Mouse (Mus musculus): ENCODE measurements around the gene Kif1a. TPM values are rescaled to one million over a fixed set of nuclear protein-coding genes. Genes with fewer than 3 reads are reported as not detected.

The Kif1a gene
- polyA plus RNA-seq, 1 experiment from 2014 or later: 6.3 TPM

- Histone ChIP-seq H3K4me3 (ENCODE audit: low read depth, low read length) (no peak overlapping the region), H3K9ac (ENCODE audit: low read depth, low read length) (no peak overlapping the region), H3K9me3 (replicated peaks; ENCODE audit: control insufficient read depth, low read length) (no peaks in the 10 kb centered on the region), H3K27ac (ENCODE audit: low read depth, low read length) (no peak overlapping the region), H3K4me2 (no peak overlapping the region), H3K27me3 (ENCODE audit: control insufficient read depth, insufficient read depth, low read length) (no peaks in the 10 kb centered on the region), H3K36me3 (ENCODE audit: control insufficient read depth, insufficient read depth, low read length) (no peaks in the 10 kb centered on the region), H3K4me1 (ENCODE audit: control insufficient read depth, insufficient read depth, low read length) (no peaks in the 10 kb centered on the region)
- ATAC-seq (replicated peaks; ENCODE audit: insufficient number of reproducible peaks, low FRiP score, low TSS enrichment): no peak
- WGBS (ENCODE audit: insufficient replicate concordance): 79% methylated on average over 8 of the region's 8 CpGs
These were observed 19.6 kb downstream of the Kif1a start for GRCm38 (mm10) chr1:93082121-93082520.

- Histone ChIP-seq H3K27ac (ENCODE audit: low read depth, low read length) (no peak overlapping the region), H3K4me1 (ENCODE audit: control insufficient read depth, insufficient read depth, low read length) (no peaks in the 10 kb centered on the region), H3K9me3 (replicated peaks; ENCODE audit: control insufficient read depth, low read length) (no peaks in the 10 kb centered on the region), H3K4me2 (no peak overlapping the region), H3K9ac (ENCODE audit: low read depth, low read length) (no peak overlapping the region), H3K27me3 (ENCODE audit: control insufficient read depth, insufficient read depth, low read length) (no peaks in the 10 kb centered on the region), H3K4me3 (ENCODE audit: low read depth, low read length) (no peak overlapping the region), H3K36me3 (ENCODE audit: control insufficient read depth, insufficient read depth, low read length) (no peaks in the 10 kb centered on the region)
- ATAC-seq (replicated peaks; ENCODE audit: insufficient number of reproducible peaks, low FRiP score, low TSS enrichment): no peak
- 70% methylated on average over 3 of the region's 3 CpGs for WGBS (ENCODE audit: insufficient replicate concordance)
These were observed 20.7 kb downstream of the Kif1a start for GRCm38 (mm10) chr1:93080930-93081589.

GRCm38 (mm10) chr1:93079602-93080001 lies 22.1 kb downstream of the Kif1a start:
- Histone ChIP-seq H3K9ac (ENCODE audit: low read depth, low read length) (no peak overlapping the region), H3K9me3 (replicated peaks; ENCODE audit: control insufficient read depth, low read length) (no peaks in the 10 kb centered on the region), H3K4me1 (ENCODE audit: control insufficient read depth, insufficient read depth, low read length) (no peaks in the 10 kb centered on the region), H3K4me3 (ENCODE audit: low read depth, low read length) (no peak overlapping the region), H3K27me3 (ENCODE audit: control insufficient read depth, insufficient read depth, low read length) (no peaks in the 10 kb centered on the region), H3K27ac (ENCODE audit: low read depth, low read length) (no peak overlapping the region), H3K36me3 (ENCODE audit: control insufficient read depth, insufficient read depth, low read length) (no peaks in the 10 kb centered on the region), H3K4me2 (no peak overlapping the region)
- 78% methylated on average over 3 of the region's 3 CpGs for WGBS (ENCODE audit: insufficient replicate concordance)
- ATAC-seq (replicated peaks; ENCODE audit: insufficient number of reproducible peaks, low FRiP score, low TSS enrichment): no peak

GRCm38 (mm10) chr1:93072279-93072865 lies 29.4 kb downstream of the Kif1a start:
- Histone ChIP-seq H3K4me1 (ENCODE audit: control insufficient read depth, insufficient read depth, low read length) (peaks cover 2% of the 10 kb centered on the region; the same call in 1 of the 2 replicates), H3K4me2 (no peak overlapping the region), H3K27me3 (ENCODE audit: control insufficient read depth, insufficient read depth, low read length) (no peaks in the 10 kb centered on the region), H3K27ac (ENCODE audit: low read depth, low read length) (no peak overlapping the region), H3K36me3 (ENCODE audit: control insufficient read depth, insufficient read depth, low read length) (no peaks in the 10 kb centered on the region), H3K9ac (ENCODE audit: low read depth, low read length) (no peak overlapping the region), H3K4me3 (ENCODE audit: low read depth, low read length) (no peak overlapping the region), H3K9me3 (replicated peaks; ENCODE audit: control insufficient read depth, low read length) (no peaks in the 10 kb centered on the region)
- no peak for ATAC-seq (replicated peaks; ENCODE audit: insufficient number of reproducible peaks, low FRiP score, low TSS enrichment)
- WGBS (ENCODE audit: insufficient replicate concordance): 68% methylated on average over 2 of the region's 2 CpGs

- Histone ChIP-seq H3K27me3 (ENCODE audit: control insufficient read depth, insufficient read depth, low read length) (no peaks in the 10 kb centered on the region), H3K4me3 (ENCODE audit: low read depth, low read length) (no peak overlapping the region), H3K4me1 (ENCODE audit: control insufficient read depth, insufficient read depth, low read length) (peaks cover 2% of the 10 kb centered on the region; the same call in 1 of the 2 replicates), H3K36me3 (ENCODE audit: control insufficient read depth, insufficient read depth, low read length) (no peaks in the 10 kb centered on the region), H3K27ac (ENCODE audit: low read depth, low read length) (no peak overlapping the region), H3K9me3 (replicated peaks; ENCODE audit: control insufficient read depth, low read length) (no peaks in the 10 kb centered on the region), H3K4me2 (no peak overlapping the region), H3K9ac (ENCODE audit: low read depth, low read length) (no peak overlapping the region)
- 73% methylated on average over 18 of the region's 18 CpGs for WGBS (ENCODE audit: insufficient replicate concordance)
- ATAC-seq (replicated peaks; ENCODE audit: insufficient number of reproducible peaks, low FRiP score, low TSS enrichment): no peak
These were observed 30.2 kb downstream of the Kif1a start for GRCm38 (mm10) chr1:93071487-93071971.

GRCm38 (mm10) chr1:93070881-93071280 lies 30.9 kb downstream of the Kif1a start:
- ATAC-seq (replicated peaks; ENCODE audit: insufficient number of reproducible peaks, low FRiP score, low TSS enrichment): no peak
- no peaks in the 10 kb centered on the region for H3K9me3 ChIP-seq (replicated peaks; ENCODE audit: control insufficient read depth, low read length)
- peaks cover 2% of the 10 kb centered on the region; the same call in 1 of the 2 replicates for H3K4me1 ChIP-seq (ENCODE audit: control insufficient read depth, insufficient read depth, low read length)
- no peak overlapping the region for H3K4me3 ChIP-seq (ENCODE audit: low read depth, low read length)
- H3K27ac ChIP-seq (ENCODE audit: low read depth, low read length): no peak overlapping the region
- WGBS (ENCODE audit: insufficient replicate concordance): 85% methylated on average over 5 of the region's 5 CpGs
- no peaks in the 10 kb centered on the region for H3K36me3 ChIP-seq (ENCODE audit: control insufficient read depth, insufficient read depth, low read length)
- no peaks in the 10 kb centered on the region for H3K27me3 ChIP-seq (ENCODE audit: control insufficient read depth, insufficient read depth, low read length)
- no peak overlapping the region for H3K4me2 ChIP-seq
- H3K9ac ChIP-seq (ENCODE audit: low read depth, low read length): no peak overlapping the region

- WGBS (ENCODE audit: insufficient replicate concordance): 95% methylated on average over 1 of the region's 1 CpGs
- H3K4me2 ChIP-seq: no peak overlapping the region
- no peaks in the 10 kb centered on the region for H3K9me3 ChIP-seq (replicated peaks; ENCODE audit: control insufficient read depth, low read length)
- ATAC-seq (replicated peaks; ENCODE audit: insufficient number of reproducible peaks, low FRiP score, low TSS enrichment): no peak
- H3K9ac ChIP-seq (ENCODE audit: low read depth, low read length): no peak overlapping the region
- H3K4me3 ChIP-seq (ENCODE audit: low read depth, low read length): no peak overlapping the region
- no peak overlapping the region for H3K27ac ChIP-seq (ENCODE audit: low read depth, low read length)
- no peaks in the 10 kb centered on the region for H3K27me3 ChIP-seq (ENCODE audit: control insufficient read depth, insufficient read depth, low read length)
- H3K4me1 ChIP-seq (ENCODE audit: control insufficient read depth, insufficient read depth, low read length): peaks cover 2% of the 10 kb centered on the region; the same call in 1 of the 2 replicates
- H3K36me3 ChIP-seq (ENCODE audit: control insufficient read depth, insufficient read depth, low read length): no peaks in the 10 kb centered on the region
These were observed 33.2 kb downstream of the Kif1a start for GRCm38 (mm10) chr1:93068553-93068952.

GRCm38 (mm10) chr1:93065654-93066053 lies 36.1 kb downstream of the Kif1a start:
- Histone ChIP-seq H3K4me2 (no peak overlapping the region), H3K27ac (ENCODE audit: low read depth, low read length) (no peak overlapping the region), H3K36me3 (ENCODE audit: control insufficient read depth, insufficient read depth, low read length) (no peaks in the 10 kb centered on the region), H3K4me3 (ENCODE audit: low read depth, low read length) (no peak overlapping the region), H3K27me3 (ENCODE audit: control insufficient read depth, insufficient read depth, low read length) (no peaks in the 10 kb centered on the region), H3K9ac (ENCODE audit: low read depth, low read length) (no peak overlapping the region), H3K9me3 (replicated peaks; ENCODE audit: control insufficient read depth, low read length) (no peaks in the 10 kb centered on the region), H3K4me1 (ENCODE audit: control insufficient read depth, insufficient read depth, low read length) (no peaks in the 10 kb centered on the region; the same call in 1 of the 2 replicates)
- WGBS (ENCODE audit: insufficient replicate concordance): 74% methylated on average over 6 of the region's 6 CpGs
- no peak for ATAC-seq (replicated peaks; ENCODE audit: insufficient number of reproducible peaks, low FRiP score, low TSS enrichment)

GRCm38 (mm10) chr1:93063694-93064093 lies 38.1 kb downstream of the Kif1a start:
- Histone ChIP-seq H3K4me1 (ENCODE audit: control insufficient read depth, insufficient read depth, low read length) (no peaks in the 10 kb centered on the region; the same call in 1 of the 2 replicates), H3K4me3 (ENCODE audit: low read depth, low read length) (no peak overlapping the region), H3K9me3 (replicated peaks; ENCODE audit: control insufficient read depth, low read length) (no peaks in the 10 kb centered on the region), H3K9ac (ENCODE audit: low read depth, low read length) (no peak overlapping the region), H3K36me3 (ENCODE audit: control insufficient read depth, insufficient read depth, low read length) (no peaks in the 10 kb centered on the region), H3K27me3 (ENCODE audit: control insufficient read depth, insufficient read depth, low read length) (no peaks in the 10 kb centered on the region), H3K4me2 (no peak overlapping the region), H3K27ac (ENCODE audit: low read depth, low read length) (no peak overlapping the region)
- WGBS (ENCODE audit: insufficient replicate concordance): 66% methylated on average over 5 of the region's 5 CpGs
- ATAC-seq (replicated peaks; ENCODE audit: insufficient number of reproducible peaks, low FRiP score, low TSS enrichment): no peak

All from heart, embryonic 11.5 days (tissue).